Mouse (Mus musculus) lung, adult 2 months (tissue): ENCODE data around the gene Ephx4. TPM values are rescaled to one million over a fixed set of nuclear protein-coding genes. Genes with fewer than 3 reads are reported as not detected.

Source experiments
- DNase-seq: peaks from one replicate; pipeline ENCODE4 v3.0.0; 2022
- H3K4me1 ChIP-seq: fragments of 200-500 bp; 2 replicates; pipeline ENCODE4 v1.6.1; 2011; ENCODE audit warnings: low read length; ENCODE audit not compliant: control insufficient read depth, insufficient read depth
- H3K4me3 ChIP-seq: fragments of 200-500 bp; replicated peaks from 2 replicates; pipeline ENCODE3; 2011; ENCODE audit warnings: low read depth, mild to moderate bottlenecking, control low read depth, low read length; ENCODE audit errors: extremely low read depth
- CTCF ChIP-seq: fragments of 200-500 bp; IDR thresholded peaks from 2 replicates; pipeline ENCODE4 v1.5.1; 2011; ENCODE audit warnings: mild to moderate bottlenecking, low read length, control low read depth; ENCODE audit not compliant: insufficient read depth
- POLR2A ChIP-seq: fragments of 200-500 bp; IDR thresholded peaks from 2 replicates; pipeline ENCODE4 v1.6.1; 2011; ENCODE audit warnings: low read depth, mild to moderate bottlenecking, control low read depth, low read length, borderline replicate concordance; ENCODE audit errors: extremely low read depth
- WGBS: fragments of 180-500 bp; shearing (Covaris S2); methylation state at CpG from one replicate; pipeline ENCODE4 v1.1.7; 2018; 5-methylcytosine and 5-hydroxymethylcytosine counted together
- polyA plus RNA-seq: library from polyadenylated mRNA; depleted of rRNA; stranded (reverse); fragments of >200 nt; gene quantifications from 2 replicates; pipeline ENCODE4 v1.2.3, GENCODE M21; 2012; rRNA removed

The Ephx4 gene
- polyA plus RNA-seq, 1 experiment, result 2.0 TPM

DNA sequence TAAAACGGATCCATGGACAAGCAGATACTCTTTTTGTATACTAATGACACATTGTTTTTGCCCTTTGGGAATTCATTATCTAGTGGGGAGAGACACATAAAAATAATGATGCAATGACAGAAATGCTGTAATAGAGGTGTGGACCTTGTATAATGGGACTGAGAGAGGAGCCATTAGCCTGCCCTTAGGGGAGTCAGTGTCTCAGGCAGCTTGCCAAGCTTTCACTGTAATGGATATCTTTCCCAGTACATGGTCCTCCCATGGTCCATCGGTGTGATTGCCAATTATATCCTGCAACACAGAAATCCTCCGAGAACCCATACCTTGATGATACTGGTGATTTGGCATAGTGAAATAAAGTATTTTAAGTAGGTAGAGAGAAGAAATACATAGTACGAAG lies 41.7 kb downstream of the Ephx4 start:
- TF ChIP-seq CTCF (no peak), POLR2A (no peak)
- 88% methylated on average over 4 of the region's 4 CpGs for WGBS
- no peak for DNase-seq
- H3K4me3 ChIP-seq, result no peak overlapping the region
- no peaks in the 10 kb centered on the region for H3K4me1 ChIP-seq

DNA sequence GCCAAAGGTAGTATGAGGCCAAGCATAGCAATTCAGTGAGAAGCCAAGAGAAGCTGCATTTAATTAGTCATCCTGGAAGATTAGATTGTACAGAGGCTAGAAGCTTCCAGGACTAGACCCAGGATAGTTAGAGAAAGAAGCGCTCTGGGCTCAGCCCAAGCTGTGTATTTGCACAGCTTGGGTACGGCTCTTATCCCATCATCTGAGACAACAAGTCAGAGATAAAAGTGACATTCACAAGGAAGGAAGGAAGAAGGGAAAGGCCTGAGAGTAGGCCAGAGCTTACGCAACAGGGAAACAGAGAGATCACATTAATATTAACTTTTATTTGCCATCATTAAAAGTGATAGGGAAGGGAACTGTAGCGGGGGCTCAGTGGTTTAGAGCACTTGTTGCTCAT lies 45.4 kb downstream of the Ephx4 start:
- Histone ChIP-seq H3K4me1 (no peaks in the 10 kb centered on the region), H3K4me3 (no peak overlapping the region)
- TF ChIP-seq CTCF (no peak), POLR2A (no peak)
- DNase-seq, result no peak
- WGBS, result 73% methylated on average over 4 of the region's 4 CpGs

- H3K4me3 ChIP-seq, result no peak overlapping the region
- DNase-seq, result no peak
- no peaks in the 10 kb centered on the region for H3K4me1 ChIP-seq
- TF ChIP-seq POLR2A (no peak), CTCF (no peak)
- 91% methylated on average over 4 of the region's 4 CpGs for WGBS
These were observed 46.2 kb downstream of the Ephx4 start for GRCm38 (mm10) chr5:107448784-107449183.

DNA sequence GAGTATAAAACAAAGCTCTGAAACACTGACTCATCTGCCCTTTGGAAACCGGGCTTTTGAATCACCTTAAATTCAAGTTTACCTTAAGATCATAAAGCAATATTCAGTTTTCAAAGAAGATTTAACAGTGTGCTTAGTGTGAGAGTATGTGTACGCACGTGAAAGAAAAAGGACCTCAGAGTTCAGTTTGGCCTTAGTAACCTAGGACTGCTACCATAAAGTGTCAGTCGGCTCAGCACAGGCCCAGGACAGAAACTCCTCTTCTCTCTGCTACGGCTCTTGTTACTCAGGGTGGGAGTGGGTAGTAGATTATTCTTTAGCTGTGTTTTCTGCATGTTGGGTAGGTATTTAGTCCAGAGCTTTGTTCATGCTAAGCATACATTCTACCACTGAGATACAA lies 47.1 kb downstream of the Ephx4 start:
- Histone ChIP-seq H3K4me1 (no peaks in the 10 kb centered on the region), H3K4me3 (no peak overlapping the region)
- WGBS, result 90% methylated on average over 5 of the region's 5 CpGs
- TF ChIP-seq POLR2A (no peak), CTCF (no peak)
- DNase-seq, result no peak

- DNase-seq, result no peak
- Histone ChIP-seq H3K4me1 (no peaks in the 10 kb centered on the region), H3K4me3 (no peak overlapping the region)
- WGBS, result 93% methylated on average over 5 of the region's 5 CpGs
- no peak for TF ChIP-seq POLR2A
- no peak for TF ChIP-seq CTCF
These were observed 47.8 kb downstream of the Ephx4 start for GRCm38 (mm10) chr5:107450299-107450698.

GRCm38 (mm10) chr5:107462147-107463076 lies 59.9 kb downstream of the Ephx4 start:
- no peaks in the 10 kb centered on the region for H3K4me1 ChIP-seq
- TF ChIP-seq POLR2A (no peak), CTCF (no peak)
- DNase-seq, result no peak
- WGBS, result 92% methylated on average over 4 of the region's 4 CpGs
- no peak overlapping the region for H3K4me3 ChIP-seq

- TF ChIP-seq POLR2A, result no peak
- no peak for TF ChIP-seq CTCF
- Histone ChIP-seq H3K4me1 (no peaks in the 10 kb centered on the region), H3K4me3 (no peak overlapping the region)
- DNase-seq, result no peak
- 63% methylated on average over 5 of the region's 5 CpGs for WGBS
These were observed 64.0 kb downstream of the Ephx4 start for GRCm38 (mm10) chr5:107466501-107466900.

DNA sequence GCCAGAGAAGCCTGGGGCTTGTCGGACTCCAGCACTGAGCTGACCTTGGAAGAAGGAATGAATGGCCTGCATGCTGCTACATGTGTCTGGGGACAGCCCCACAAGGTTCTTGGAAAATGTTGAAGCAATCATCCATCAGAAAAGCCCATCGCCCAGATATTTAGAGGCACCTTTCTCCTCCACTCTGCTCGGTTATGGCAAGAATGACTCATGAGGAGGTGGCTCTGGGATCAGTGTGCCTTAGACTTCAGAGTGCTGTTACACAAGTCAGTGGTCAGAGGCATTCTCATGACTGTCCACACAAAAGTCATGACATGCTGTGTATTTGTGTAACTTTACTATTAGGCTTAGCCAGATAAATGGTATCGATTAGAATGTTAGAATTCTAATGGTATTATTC lies 64.6 kb downstream of the Ephx4 start:
- DNase-seq, result no peak
- WGBS, result 86% methylated on average over 4 of the region's 4 CpGs
- Histone ChIP-seq H3K4me3 (no peak overlapping the region), H3K4me1 (no peaks in the 10 kb centered on the region)
- TF ChIP-seq POLR2A (no peak), CTCF (no peak)

GRCm38 (mm10) chr5:107470600-107471329 lies 68.2 kb downstream of the Ephx4 start:
- no peak for DNase-seq
- no peak for TF ChIP-seq CTCF
- no peak overlapping the region for H3K4me3 ChIP-seq
- 68% methylated on average over 10 of the region's 10 CpGs for WGBS
- no peaks in the 10 kb centered on the region for H3K4me1 ChIP-seq

Other genes starting within 250 kb of the Ephx4 start
- gene Tgfbr3, start 113.1 kb upstream of the Ephx4 start, polyA plus RNA-seq, result 44.8 and 47.3 TPM in 2 replicates
- gene Brdt, start 71.6 kb upstream of the Ephx4 start, polyA plus RNA-seq, result 0.71 and 1.1 TPM in 2 replicates
- 0.03 and 0.14 TPM in 2 replicates for gene Lpcat2b, start 28.8 kb downstream of the Ephx4 start, polyA plus RNA-seq
- 1.0 and 1.2 TPM in 2 replicates for gene Btbd8, start 35.3 kb downstream of the Ephx4 start, polyA plus RNA-seq
- 0.06 TPM in 1 of 2 replicates, not detected in the other for gene Gm42669, start 104.9 kb downstream of the Ephx4 start, polyA plus RNA-seq
- gene 1700028K03Rik, start 132.0 kb downstream of the Ephx4 start, polyA plus RNA-seq, result not detected in 2 replicates
- 1.5 and 2.5 TPM in 2 replicates for gene Rpap2, start 194.6 kb downstream of the Ephx4 start, polyA plus RNA-seq
- gene Glmn, start 195.2 kb downstream of the Ephx4 start, polyA plus RNA-seq, result 0.80 and 0.85 TPM in 2 replicates